Mouse (Mus musculus) regulatory T cell (primary cell): ENCODE data around the gene Hcrtr1.

Experiments used
- in situ Hi-C: fragments of 300-600 bp; cut with MboI, MseI; formaldehyde crosslinking; loops from one replicate; pipeline ENCODE4 v1.15.1; 2025; ENCODE audit warnings: high pct_unique_total_duplicates

Gene Hcrtr1

GRCm38 (mm10) chr4:130139214-130139492, at the start of gene Hcrtr1:
Hcrtr1 (minus strand) TSS chr4:130139359.
- in situ Hi-C loops, result no loop called here

GRCm38 (mm10) chr4:130188806-130189297, 49.7 kb upstream of the Hcrtr1 start:
- in situ Hi-C loops, result no loop called here

GRCm38 (mm10) chr4:130186891-130187290, 47.7 kb upstream of the Hcrtr1 start:
- in situ Hi-C loops, result no loop called here

GRCm38 (mm10) chr4:130186450-130186849, 47.3 kb upstream of the Hcrtr1 start:
- in situ Hi-C loops, result no loop called here

- in situ Hi-C loops, result no loop called here
Observed at GRCm38 (mm10) chr4:130183879-130184278, 44.7 kb upstream of the Hcrtr1 start.

GRCm38 (mm10) chr4:130183023-130183422, 43.9 kb upstream of the Hcrtr1 start:
- in situ Hi-C loops, result no loop called here

GRCm38 (mm10) chr4:130181886-130182285, 42.7 kb upstream of the Hcrtr1 start:
- in situ Hi-C loops, result no loop called here

GRCm38 (mm10) chr4:130180909-130181602, 41.9 kb upstream of the Hcrtr1 start:
- in situ Hi-C loops, result no loop called here

- in situ Hi-C loops, result no loop called here
Observed at GRCm38 (mm10) chr4:130179876-130180275, 40.7 kb upstream of the Hcrtr1 start.

GRCm38 (mm10) chr4:130177536-130177935, 38.4 kb upstream of the Hcrtr1 start:
- in situ Hi-C loops, result no loop called here

GRCm38 (mm10) chr4:130177087-130177486, 37.9 kb upstream of the Hcrtr1 start:
- in situ Hi-C loops, result no loop called here

- in situ Hi-C loops, result no loop called here
Observed at GRCm38 (mm10) chr4:130176156-130176720, 37.1 kb upstream of the Hcrtr1 start.

GRCm38 (mm10) chr4:130175072-130175711, 36.0 kb upstream of the Hcrtr1 start, which contains the start of gene Tinagl1:
Tinagl1 (minus strand) TSS chr4:130175122.
- in situ Hi-C loops, result no loop called here

- in situ Hi-C loops, result no loop called here
Observed at GRCm38 (mm10) chr4:130174335-130175031, 35.3 kb upstream of the Hcrtr1 start.

GRCm38 (mm10) chr4:130173911-130174311, 34.8 kb upstream of the Hcrtr1 start:
- in situ Hi-C loops, result no loop called here

- in situ Hi-C loops, result no loop called here
Observed at GRCm38 (mm10) chr4:130173060-130173822, 34.1 kb upstream of the Hcrtr1 start.

- in situ Hi-C loops, result no loop called here
Observed at GRCm38 (mm10) chr4:130171951-130172765, 33.0 kb upstream of the Hcrtr1 start.

GRCm38 (mm10) chr4:130170362-130170761, 31.2 kb upstream of the Hcrtr1 start:
- in situ Hi-C loops, result no loop called here

- in situ Hi-C loops, result no loop called here
Observed at GRCm38 (mm10) chr4:130169411-130169971, 30.3 kb upstream of the Hcrtr1 start.
